Mouse (Mus musculus) midbrain, embryonic 14.5 days (tissue): ENCODE measurements around the gene Mars. TPM values are rescaled to one million over a fixed set of nuclear protein-coding genes. Genes with fewer than 3 reads are reported as not detected.

Experiments used
- ATAC-seq: fragments of 200-750 bp; cut with Nextera tagmentation; 2 replicates; pipeline ENCODE4 v1.8.0; 2017; ENCODE audit warnings: moderate number of reproducible peaks, moderate library complexity; ENCODE audit not compliant: low FRiP score, low TSS enrichment
- DNase-seq: peaks from one replicate; pipeline ENCODE4 v3.0.0-alpha.2; 2015
- H3K27ac ChIP-seq: fragments of 300-500 bp; sonication (generic); replicated peaks from 2 replicates; pipeline ENCODE4 v1.5.1; 2014; ENCODE audit warnings: mild to moderate bottlenecking, low read depth, low read length, moderate library complexity
- H3K27me3 ChIP-seq: fragments of 300-500 bp; sonication (generic); 2 replicates; pipeline ENCODE4 v1.6.1; 2014; ENCODE audit warnings: low read length, control low read depth, mixed read lengths; ENCODE audit not compliant: control insufficient read depth, insufficient read depth
- H3K36me3 ChIP-seq: fragments of 300-500 bp; sonication (generic); 2 replicates; pipeline ENCODE4 v1.6.1; 2014; ENCODE audit warnings: low read length, control low read depth; ENCODE audit not compliant: control insufficient read depth, insufficient read depth
- H3K4me1 ChIP-seq: fragments of 300-500 bp; sonication (generic); 2 replicates; pipeline ENCODE4 v1.6.1; 2014; ENCODE audit warnings: mild to moderate bottlenecking, antibody characterized with exemption, low read length, control low read depth; ENCODE audit not compliant: control insufficient read depth, insufficient read depth
- H3K4me2 ChIP-seq: fragments of 300-500 bp; sonication (generic); 2 replicates; pipeline ENCODE4 v1.6.1; 2014; ENCODE audit warnings: mild to moderate bottlenecking, low read length, moderate library complexity
- H3K4me3 ChIP-seq: fragments of 300-500 bp; sonication (generic); replicated peaks from 2 replicates; pipeline ENCODE4 v1.5.1; 2014; ENCODE audit warnings: low read depth, low read length
- H3K9ac ChIP-seq: fragments of 300-500 bp; sonication (generic); replicated peaks from 2 replicates; pipeline ENCODE4 v1.6.1; 2014; ENCODE audit warnings: mild to moderate bottlenecking, low read length, moderate library complexity
- H3K9me3 ChIP-seq: fragments of 300-500 bp; sonication (generic); 2 replicates; pipeline ENCODE4 v1.6.1; 2016; ENCODE audit warnings: low read length, control low read depth, mixed read lengths; ENCODE audit not compliant: control insufficient read depth
- WGBS: fragments of 180-500 bp; shearing (Covaris S2); extraction: QIAGEN DNeasy Blood & Tissue Kit; methylation state at CpG from one replicate; pipeline ENCODE4 v1.1.7; 2014; 5-methylcytosine and 5-hydroxymethylcytosine counted together
- polyA plus RNA-seq: library from polyadenylated mRNA; unstranded; fragments of >200 nt; fragmentation: Nextera tagmentation; extraction: Ambion mirVana; gene quantifications from 2 replicates; pipeline ENCODE4 v1.2.1, GENCODE M21; 2014

The Mars gene
- polyA plus RNA-seq, 1 experiment from 2014 or later = 122 TPM

GRCm38 (mm10) chr10:127265727-127266111, 45.9 kb downstream of the Mars start:
- peak overlapping the region; percentile 45 for H3K4me2 ChIP-seq
- peak overlapping the region; percentile 95 for H3K27ac ChIP-seq
- H3K36me3 ChIP-seq = peaks cover 26% of the 10 kb centered on the region
- no peaks in the 10 kb centered on the region for H3K9me3 ChIP-seq
- ATAC-seq (peak; percentile 57), DNase-seq (peak; percentile 40)
- WGBS = 28% methylated on average over 4 of the region's 4 CpGs
- peak overlapping the region; percentile 100; the same call in 1 of the 2 replicates for H3K9ac ChIP-seq
- H3K27me3 ChIP-seq = no peaks in the 10 kb centered on the region
- peak overlapping the region; percentile 100 for H3K4me3 ChIP-seq
- H3K4me1 ChIP-seq = peaks cover 26% of the 10 kb centered on the region

- DNase-seq = no peak
- Histone ChIP-seq H3K27me3 (no peaks in the 10 kb centered on the region), H3K4me3 (no peak overlapping the region), H3K9ac (no peak overlapping the region), H3K27ac (no peak overlapping the region), H3K4me1 (peaks cover 32% of the 10 kb centered on the region), H3K4me2 (no peak overlapping the region), H3K9me3 (no peaks in the 10 kb centered on the region), H3K36me3 (peaks cover 18% of the 10 kb centered on the region)
- 70% methylated on average over 4 of the region's 4 CpGs for WGBS
- ATAC-seq = no peak
Measured at GRCm38 (mm10) chr10:127264971-127265370, 46.6 kb downstream of the Mars start.

DNA sequence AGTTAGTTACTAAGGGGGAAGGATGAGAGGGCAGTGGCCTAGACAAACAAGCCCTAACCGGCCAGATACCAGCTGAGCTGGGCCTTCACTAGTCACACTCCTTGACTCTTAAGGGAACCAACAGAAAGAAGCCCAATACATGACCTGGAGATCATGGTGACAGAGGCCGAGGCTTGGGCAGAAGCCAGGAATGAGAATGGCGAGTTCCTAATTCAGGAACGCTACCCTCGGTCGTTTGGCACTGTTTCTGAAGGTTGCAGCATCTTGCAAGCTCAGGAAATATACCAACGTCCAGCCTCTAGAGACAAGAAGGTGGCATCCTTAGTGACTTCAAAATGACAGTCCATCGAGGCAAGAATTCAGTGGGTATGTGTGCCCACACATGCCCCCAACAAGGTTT, 47.2 kb downstream of the Mars start:
- Histone ChIP-seq H3K27me3 (no peaks in the 10 kb centered on the region), H3K4me1 (peaks cover 39% of the 10 kb centered on the region), H3K36me3 (peaks cover 14% of the 10 kb centered on the region), H3K4me3 (no peak overlapping the region), H3K4me2 (no peak overlapping the region), H3K9ac (no peak overlapping the region), H3K9me3 (no peaks in the 10 kb centered on the region), H3K27ac (no peak overlapping the region)
- DNase-seq (no peak), ATAC-seq (no peak)
- 81% methylated on average over 8 of the region's 8 CpGs for WGBS

GRCm38 (mm10) chr10:127263631-127264030, 48.0 kb downstream of the Mars start:
- Histone ChIP-seq H3K27ac (peak overlapping the region; percentile 95; the same call in 1 of the 2 replicates), H3K4me3 (peak overlapping the region; percentile 66; the same call in 1 of the 2 replicates), H3K9ac (no peak overlapping the region; the same call in 1 of the 2 replicates), H3K4me2 (peak overlapping the region; percentile 87), H3K9me3 (no peaks in the 10 kb centered on the region), H3K27me3 (no peaks in the 10 kb centered on the region), H3K4me1 (peaks cover 46% of the 10 kb centered on the region), H3K36me3 (peaks cover 7% of the 10 kb centered on the region)
- DNase-seq (no peak), ATAC-seq (no peak)
- 38% methylated on average over 3 of the region's 3 CpGs for WGBS

DNA sequence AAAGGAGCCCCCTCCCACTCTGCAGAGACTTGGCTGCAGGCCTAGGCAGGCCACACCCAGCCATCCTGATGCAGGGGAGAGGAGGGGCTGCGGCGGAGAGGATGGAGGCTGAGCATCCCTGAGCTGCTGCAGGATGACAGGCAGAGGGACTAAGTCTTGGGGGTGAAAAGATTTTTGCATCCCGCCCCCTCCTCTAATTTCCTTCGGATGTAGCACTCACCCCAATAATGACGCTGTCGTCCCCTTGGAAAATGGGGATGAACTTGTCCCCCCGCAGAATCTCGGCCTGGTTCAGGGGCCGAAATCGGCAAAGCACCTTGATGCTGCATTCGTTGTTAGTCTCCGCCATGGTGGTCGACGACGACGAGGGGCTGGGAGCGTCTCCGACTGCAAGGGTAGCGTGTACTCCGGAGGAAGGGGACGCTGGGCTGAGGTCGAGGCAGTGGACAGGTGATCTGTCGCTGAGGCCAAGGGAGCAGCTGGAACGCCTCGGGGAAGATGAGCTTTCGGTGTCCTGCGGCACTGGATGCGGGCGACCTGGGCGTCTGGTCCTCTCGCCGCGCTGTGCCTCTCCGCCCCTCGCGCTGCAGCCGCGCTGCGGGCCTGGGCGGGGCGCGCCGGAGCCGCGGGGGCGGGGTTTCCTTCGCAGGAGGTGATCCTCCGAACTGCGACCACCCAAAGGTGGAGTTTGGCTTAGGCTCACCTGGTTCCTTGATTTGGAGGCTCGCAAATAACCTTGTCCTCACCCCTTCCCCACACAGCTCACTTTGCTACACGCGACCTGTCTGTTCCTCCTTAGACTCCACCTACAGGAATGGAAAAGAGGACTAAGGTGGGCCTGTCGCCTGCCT, 48.8 kb downstream of the Mars start, which contains the start of gene Kif5a:
Gene Kif5a (minus strand): TSS at position 801 of the 851 bp plus-strand sequence.
- Histone ChIP-seq H3K4me1 (peaks cover 46% of the 10 kb centered on the region), H3K9ac (peak within 1 kb of the TSS; percentile 89), H3K27me3 (no peaks in the 10 kb centered on the region), H3K36me3 (peaks cover under 1% of the 10 kb centered on the region; the same call in 1 of the 2 replicates), H3K27ac (peak within 1 kb of the TSS; percentile 95), H3K9me3 (no peaks in the 10 kb centered on the region), H3K4me3 (peak within 1 kb of the TSS; percentile 66), H3K4me2 (peak within 1 kb of the TSS; percentile 87)
- ATAC-seq (peak; percentile 36), DNase-seq (peak; percentile 86)
- WGBS = 1% methylated on average over 53 of the region's 53 CpGs

DNA sequence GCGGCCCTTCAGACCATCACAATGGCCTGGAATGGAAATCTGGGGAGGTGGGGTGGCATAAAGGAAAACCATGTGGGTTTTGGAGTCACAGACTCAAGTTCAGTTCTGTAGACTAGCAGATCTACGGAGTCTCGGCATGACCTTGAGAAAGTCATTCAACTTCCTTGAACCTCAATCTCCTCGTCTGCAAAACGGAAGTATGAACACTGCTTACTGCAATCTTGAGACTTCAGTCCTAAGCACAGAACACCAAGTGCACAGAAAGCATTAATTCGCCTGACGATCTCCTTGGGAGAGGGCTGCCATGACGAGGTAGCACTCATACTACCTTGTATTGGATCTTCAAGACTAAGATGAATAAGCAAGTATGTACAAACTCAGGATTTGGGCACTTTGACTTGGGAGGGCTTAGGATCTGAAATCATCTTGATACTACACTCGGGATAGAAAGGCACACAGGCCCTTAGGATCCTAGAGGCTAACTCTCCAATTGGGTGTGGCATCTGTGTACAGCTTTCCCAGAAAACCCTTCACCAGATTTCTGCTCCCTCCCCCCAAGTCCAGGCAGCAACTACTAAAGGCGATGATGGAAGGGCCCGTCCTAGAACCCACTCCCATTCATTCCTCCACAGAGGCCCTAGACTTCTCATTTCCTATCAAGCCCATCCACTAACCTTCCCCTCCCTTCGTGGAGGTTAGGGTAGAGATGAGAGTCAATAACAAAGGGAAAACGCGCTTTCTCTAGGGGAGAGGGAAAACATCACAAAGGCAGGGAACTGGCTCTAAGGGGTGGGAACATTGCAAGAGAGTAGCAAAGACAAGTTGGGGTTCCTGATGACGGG, 49.7 kb downstream of the Mars start:
- H3K9me3 ChIP-seq = no peaks in the 10 kb centered on the region
- H3K4me1 ChIP-seq = peaks cover 39% of the 10 kb centered on the region
- ATAC-seq = no peak
- 62% methylated on average over 15 of the region's 15 CpGs for WGBS
- peak overlapping the region; percentile 66 for H3K4me3 ChIP-seq
- H3K9ac ChIP-seq = peak overlapping the region; percentile 89
- H3K36me3 ChIP-seq = peaks cover 8% of the 10 kb centered on the region
- peak overlapping the region; percentile 95 for H3K27ac ChIP-seq
- no peaks in the 10 kb centered on the region for H3K27me3 ChIP-seq
- H3K4me2 ChIP-seq = peak overlapping the region; percentile 87
- peak; percentile 58 for DNase-seq

GRCm38 (mm10) chr10:127258489-127258888, 53.1 kb downstream of the Mars start:
- 82% methylated on average over 8 of the region's 8 CpGs for WGBS
- Histone ChIP-seq H3K9ac (no peak overlapping the region), H3K4me3 (no peak overlapping the region), H3K4me2 (peak overlapping the region; percentile 87), H3K9me3 (no peaks in the 10 kb centered on the region), H3K4me1 (peaks cover 41% of the 10 kb centered on the region), H3K36me3 (peaks cover 14% of the 10 kb centered on the region), H3K27ac (no peak overlapping the region), H3K27me3 (no peaks in the 10 kb centered on the region)
- ATAC-seq (no peak), DNase-seq (no peak)

GRCm38 (mm10) chr10:127257790-127258189, 53.8 kb downstream of the Mars start:
- no peak for ATAC-seq
- 81% methylated on average over 6 of the region's 6 CpGs for WGBS
- peaks cover 38% of the 10 kb centered on the region for H3K4me1 ChIP-seq

More at GRCm38 (mm10) chr10:127257790-127258189, 53.8 kb downstream of the Mars start:
- 0 out of 2 replicates have a peak overlapping the region, but pooled peaks have one; percentile 32 for H3K27ac ChIP-seq
- no peak overlapping the region for H3K4me2 ChIP-seq
- no peak overlapping the region for H3K9ac ChIP-seq
- DNase-seq = no peak
- no peaks in the 10 kb centered on the region for H3K27me3 ChIP-seq
- H3K36me3 ChIP-seq = peaks cover 14% of the 10 kb centered on the region
- H3K4me3 ChIP-seq = no peak overlapping the region
- no peaks in the 10 kb centered on the region for H3K9me3 ChIP-seq
